Mouse (Mus musculus) embryonic facial prominence, embryonic 10.5 days (tissue): ENCODE data around the gene Dus2. TPM values are rescaled to one million over a fixed set of nuclear protein-coding genes. Genes with fewer than 3 reads are reported as not detected.
"Not testable (repeated sequence)": the region's sequence is repeated elsewhere in the genome, so short reads cannot be mapped to it uniquely, and the experiment has no call there.

Experiments used
- DNase-seq: peaks from one replicate; pipeline ENCODE4 v3.0.0-alpha.2; 2017; ENCODE audit warnings: low spot score
- H3K27ac ChIP-seq: fragments of 300-500 bp; sonication (generic); replicated peaks from 2 replicates; pipeline ENCODE4 v1.5.1; 2016; ENCODE audit warnings: mild to moderate bottlenecking
- H3K27me3 ChIP-seq: fragments of 300-500 bp; sonication (generic); replicated peaks from 2 replicates; pipeline ENCODE4 v1.6.1; 2016; ENCODE audit warnings: low read depth, mild to moderate bottlenecking; ENCODE audit not compliant: poor library complexity, severe bottlenecking
- H3K36me3 ChIP-seq: fragments of 300-500 bp; sonication (generic); replicated peaks from 2 replicates; pipeline ENCODE4 v1.6.1; 2016; ENCODE audit warnings: mild to moderate bottlenecking, moderate library complexity
- H3K4me1 ChIP-seq: fragments of 300-500 bp; sonication (generic); 2 replicates; pipeline ENCODE4 v1.6.1; 2016
- H3K4me3 ChIP-seq: fragments of 300-500 bp; sonication (generic); 2 replicates; pipeline ENCODE4 v1.5.1; 2016; ENCODE audit warnings: mild to moderate bottlenecking, moderate library complexity
- H3K9me3 ChIP-seq: fragments of 300-500 bp; sonication (generic); 2 replicates; pipeline ENCODE4 v1.6.1; 2016; ENCODE audit warnings: mild to moderate bottlenecking
- WGBS: fragments of 180-500 bp; shearing (Covaris S2); methylation state at CpG from one replicate; pipeline ENCODE4 v1.1.7; 2016; 5-methylcytosine and 5-hydroxymethylcytosine counted together
- polyA plus RNA-seq: library from polyadenylated mRNA; unstranded; fragments of >200 nt; fragmentation: Nextera tagmentation; extraction: Ambion mirVana; gene quantifications from 2 replicates; pipeline ENCODE4 v1.2.1, GENCODE M21; 2016

Gene Dus2
- polyA plus RNA-seq, 1 experiment from 2014 or later: 21.0 TPM

DNA sequence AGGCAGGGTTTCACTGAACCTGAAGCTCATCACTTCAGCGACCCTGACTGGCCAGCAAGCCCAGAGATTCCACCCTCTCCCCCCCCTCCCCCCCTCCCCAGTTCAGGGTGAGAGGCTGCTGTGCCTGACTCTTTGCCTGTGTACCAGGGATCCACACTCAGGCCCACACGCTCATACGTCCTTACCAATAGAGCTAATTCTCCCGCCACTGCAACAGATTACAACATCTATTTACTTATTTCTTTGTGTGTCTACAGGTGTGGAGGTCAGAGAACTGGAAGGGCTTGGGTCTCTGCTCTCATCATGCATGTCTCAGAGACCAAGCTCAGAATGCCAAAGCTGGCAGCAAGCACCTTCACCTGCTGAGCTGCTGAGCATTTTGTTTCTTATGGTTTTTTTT lies 2.1 kb downstream of the Dus2 start:
- no peaks in the 10 kb centered on the region; the same call in 1 of the 2 replicates for H3K27me3 ChIP-seq
- WGBS: 66% methylated on average over 4 of the region's 4 CpGs
- H3K27ac ChIP-seq: no peak overlapping the region
- peaks cover 10% of the 10 kb centered on the region; the same call in 1 of the 2 replicates for H3K4me1 ChIP-seq
- H3K4me3 ChIP-seq: no peak overlapping the region
- H3K36me3 ChIP-seq: no peaks in the 10 kb centered on the region
- no peaks in the 10 kb centered on the region for H3K9me3 ChIP-seq
- DNase-seq: no peak

DNA sequence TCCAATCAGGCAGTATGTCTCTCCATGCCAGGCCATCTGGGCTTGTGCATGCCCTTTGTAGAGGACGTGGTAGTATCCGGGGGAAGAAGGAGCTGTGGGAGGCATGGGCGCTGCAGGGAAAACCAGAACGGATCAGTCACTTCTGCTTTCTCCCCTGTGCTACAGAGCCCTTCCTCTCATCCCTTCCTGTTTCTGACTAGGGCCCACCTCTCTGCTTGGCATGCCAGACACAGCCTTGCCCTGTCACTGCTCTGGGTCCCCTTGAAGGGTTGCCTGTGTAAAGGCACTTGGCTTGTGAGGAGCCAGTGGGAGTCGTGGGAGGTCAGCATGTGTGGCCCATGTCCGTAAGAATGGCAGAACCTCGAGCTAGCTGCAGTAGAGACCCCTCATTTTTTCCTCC lies 5.2 kb downstream of the Dus2 start:
- H3K9me3 ChIP-seq: no peaks in the 10 kb centered on the region

GRCm38 (mm10) chr8:105998971-105999370 lies 7.8 kb downstream of the Dus2 start:
- no peaks in the 10 kb centered on the region for H3K4me1 ChIP-seq
- 79% methylated on average over 2 of the region's 2 CpGs for WGBS
- H3K27ac ChIP-seq: no peak overlapping the region
- H3K9me3 ChIP-seq: no peaks in the 10 kb centered on the region
- H3K4me3 ChIP-seq: no peak overlapping the region
- H3K27me3 ChIP-seq: no peaks in the 10 kb centered on the region
- DNase-seq: no peak
- H3K36me3 ChIP-seq: no peaks in the 10 kb centered on the region

More for the DNA sequence above, 5.2 kb downstream of the Dus2 start:
- Histone ChIP-seq H3K4me1 (peaks cover 2% of the 10 kb centered on the region; the same call in 1 of the 2 replicates), H3K4me3 (no peak overlapping the region), H3K27me3 (no peaks in the 10 kb centered on the region), H3K36me3 (no peaks in the 10 kb centered on the region), H3K27ac (no peak overlapping the region)
- 76% methylated on average over 7 of the region's 7 CpGs for WGBS
- DNase-seq: no peak

GRCm38 (mm10) chr8:106001908-106002307 lies 10.8 kb downstream of the Dus2 start:
- no peak for DNase-seq
- Histone ChIP-seq H3K9me3 (no peaks in the 10 kb centered on the region), H3K36me3 (no peaks in the 10 kb centered on the region), H3K27ac (no peak overlapping the region), H3K4me1 (no peaks in the 10 kb centered on the region), H3K27me3 (no peaks in the 10 kb centered on the region), H3K4me3 (no peak overlapping the region)
- WGBS: 85% methylated on average over 4 of the region's 4 CpGs

DNA sequence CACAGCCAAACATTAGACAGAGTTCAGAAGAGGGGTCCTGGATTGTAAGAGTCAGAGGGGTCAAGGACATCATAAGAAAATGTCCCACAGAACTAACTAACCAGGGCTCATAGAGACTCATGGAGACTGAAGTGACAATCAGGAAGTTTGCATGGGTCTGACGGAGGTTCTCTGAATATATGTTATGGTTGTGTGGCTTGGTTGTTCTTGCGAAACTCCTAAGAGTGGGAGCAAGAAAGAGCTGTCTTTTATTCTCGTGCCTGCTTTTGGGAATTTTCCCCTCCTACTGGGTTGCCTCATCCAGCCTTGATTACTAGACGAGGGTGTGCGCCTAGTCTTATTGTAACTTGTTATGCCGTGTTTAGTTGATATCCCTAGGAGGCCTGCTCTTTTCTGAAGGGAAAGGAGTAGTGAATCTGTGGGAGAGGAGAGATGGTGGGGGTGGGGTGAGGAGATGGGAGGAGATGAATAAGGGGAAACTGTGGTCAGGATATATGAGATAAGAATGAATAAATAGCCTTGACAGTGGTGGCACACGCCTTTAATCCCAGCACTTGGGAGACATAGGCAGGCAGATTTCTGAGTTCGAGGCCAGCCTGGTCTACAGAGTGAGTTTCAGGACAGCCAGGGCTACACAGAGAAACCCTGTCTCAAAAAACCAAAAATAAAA lies 13.5 kb downstream of the Dus2 start:
- H3K4me3 ChIP-seq: no peak overlapping the region
- H3K36me3 ChIP-seq: peaks cover 12% of the 10 kb centered on the region
- H3K4me1 ChIP-seq: peaks cover 1% of the 10 kb centered on the region; the same call in 1 of the 2 replicates
- no peak for DNase-seq
- H3K27ac ChIP-seq: no peak overlapping the region
- H3K27me3 ChIP-seq: no peaks in the 10 kb centered on the region
- WGBS: 79% methylated on average over 8 of the region's 8 CpGs
- H3K9me3 ChIP-seq: no peaks in the 10 kb centered on the region

- Histone ChIP-seq H3K9me3 (no peaks in the 10 kb centered on the region), H3K36me3 (peaks cover 18% of the 10 kb centered on the region), H3K4me1 (peaks cover 12% of the 10 kb centered on the region), H3K4me3 (no peak within 1 kb of the TSS), H3K27ac (no peak within 1 kb of the TSS), H3K27me3 (no peaks in the 10 kb centered on the region)
- 83% methylated on average over 4 of the region's 4 CpGs for WGBS
- no peak for DNase-seq
These were observed 14.7 kb downstream of the Dus2 start, which contains the start of gene Dpep2nb for GRCm38 (mm10) chr8:106005875-106006274. Gene Dpep2nb, minus strand, starts transcription at chr8:106005975.

DNA sequence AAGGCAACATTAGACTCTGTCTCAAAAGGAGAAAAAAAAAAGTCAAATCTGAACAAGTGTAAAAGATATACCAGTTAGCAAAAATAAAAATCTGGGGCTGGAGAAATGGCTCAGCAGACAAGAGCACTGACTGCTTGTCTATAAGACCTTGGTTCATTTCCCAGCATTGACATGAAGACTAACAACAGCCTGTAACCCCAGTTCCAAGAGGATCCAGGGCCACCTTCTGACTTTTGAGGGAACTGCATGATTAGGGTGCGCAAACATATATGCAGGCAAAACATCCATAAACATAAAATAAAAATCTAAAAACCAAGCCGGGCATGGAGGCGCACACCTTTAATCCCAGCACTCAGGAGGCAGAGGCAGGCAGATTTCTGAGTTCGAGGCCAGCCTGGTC lies 15.3 kb downstream of the Dus2 start:
- no peaks in the 10 kb centered on the region for H3K27me3 ChIP-seq
- WGBS: 88% methylated on average over 4 of the region's 4 CpGs
- H3K9me3 ChIP-seq: no peaks in the 10 kb centered on the region
- H3K36me3 ChIP-seq: peaks cover 18% of the 10 kb centered on the region
- H3K27ac ChIP-seq: no peak overlapping the region
- peaks cover 12% of the 10 kb centered on the region for H3K4me1 ChIP-seq
- no peak for DNase-seq
- no peak overlapping the region for H3K4me3 ChIP-seq

GRCm38 (mm10) chr8:106007135-106007534 lies 16.0 kb downstream of the Dus2 start:
- H3K36me3 ChIP-seq: peaks cover 18% of the 10 kb centered on the region
- no peak overlapping the region for H3K4me3 ChIP-seq
- H3K9me3 ChIP-seq: no peaks in the 10 kb centered on the region
- H3K27ac ChIP-seq: no peak overlapping the region
- H3K4me1 ChIP-seq: peaks cover 18% of the 10 kb centered on the region
- H3K27me3 ChIP-seq: no peaks in the 10 kb centered on the region
- no peak for DNase-seq
- WGBS: 86% methylated on average over 3 of the region's 3 CpGs

- not testable (repeated sequence) for H3K9me3 ChIP-seq, H3K4me3 ChIP-seq, H3K27ac ChIP-seq, DNase-seq, H3K27me3 ChIP-seq
- H3K4me1 ChIP-seq: peaks cover 18% of the 10 kb centered on the region
- 69% methylated on average over 3 of the region's 3 CpGs for WGBS
- peaks cover 18% of the 10 kb centered on the region for H3K36me3 ChIP-seq
These were observed 16.8 kb downstream of the Dus2 start for GRCm38 (mm10) chr8:106007891-106008290.

DNA sequence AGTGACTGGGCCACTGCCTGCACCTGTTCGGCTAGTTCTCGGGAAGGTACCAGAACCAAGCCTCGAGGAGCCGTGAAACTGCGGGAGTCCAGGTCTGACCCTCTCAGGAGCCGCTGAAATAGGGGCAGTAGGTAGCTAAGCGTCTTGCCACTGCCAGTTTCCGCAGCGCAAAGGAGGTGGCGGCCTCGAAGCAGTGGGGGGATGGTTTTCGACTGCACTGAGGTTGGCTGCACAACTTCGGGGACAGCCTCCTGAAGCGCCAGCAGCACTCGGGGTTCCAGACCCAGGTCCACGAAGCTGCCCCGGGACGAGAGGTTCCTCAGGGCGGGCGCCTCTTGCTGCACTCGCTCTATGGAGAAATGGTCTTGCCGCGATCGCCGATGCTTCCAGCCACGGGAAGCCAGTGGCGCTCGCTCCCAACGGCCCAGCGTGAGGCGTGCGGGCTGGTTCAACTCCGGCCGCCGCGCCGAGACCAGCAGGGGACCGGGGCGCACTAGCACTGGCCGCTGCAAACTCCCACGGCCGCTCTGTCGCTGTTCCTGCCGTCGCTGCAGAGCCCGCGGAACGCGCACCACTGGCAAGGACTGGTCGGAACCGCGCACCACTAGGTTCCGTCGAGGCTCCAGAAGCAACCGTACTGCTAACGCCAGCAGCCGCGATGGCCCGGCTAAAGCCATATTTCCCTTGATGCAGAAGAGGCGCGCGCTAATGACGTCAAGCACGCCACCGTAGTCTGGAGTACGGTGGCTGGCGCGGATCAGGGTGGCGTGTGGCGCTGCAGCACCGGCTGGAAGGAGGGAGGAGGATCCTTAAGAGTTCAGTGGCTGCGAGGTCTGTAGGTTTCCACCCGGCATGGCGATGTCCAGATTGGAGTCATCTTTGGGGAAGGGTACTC lies 19.9 kb downstream of the Dus2 start:
- Histone ChIP-seq H3K27ac (peak overlapping the region; percentile 89), H3K4me3 (peak overlapping the region; percentile 88), H3K36me3 (peaks cover 25% of the 10 kb centered on the region), H3K27me3 (no peaks in the 10 kb centered on the region), H3K4me1 (peaks cover 18% of the 10 kb centered on the region), H3K9me3 (no peaks in the 10 kb centered on the region)
- WGBS: 2% methylated on average over 74 of the region's 74 CpGs
- DNase-seq: peak; percentile 94

- Histone ChIP-seq H3K4me1 (peaks cover 18% of the 10 kb centered on the region), H3K4me3 (peak within 1 kb of the TSS; percentile 88), H3K27ac (peak within 1 kb of the TSS; percentile 89), H3K9me3 (no peaks in the 10 kb centered on the region), H3K27me3 (no peaks in the 10 kb centered on the region), H3K36me3 (peaks cover 30% of the 10 kb centered on the region)
- no peak for DNase-seq
- 2% methylated on average over 6 of the region's 6 CpGs for WGBS
These were observed 20.5 kb downstream of the Dus2 start, which contains the start of gene Ddx28 for GRCm38 (mm10) chr8:106011643-106011986. Gene Ddx28, minus strand, starts transcription at chr8:106011882.

- Histone ChIP-seq H3K4me3 (peak overlapping the region; percentile 88), H3K4me1 (peaks cover 18% of the 10 kb centered on the region), H3K36me3 (peaks cover 34% of the 10 kb centered on the region)
- not testable (repeated sequence) for H3K9me3 ChIP-seq, H3K27me3 ChIP-seq, DNase-seq, H3K27ac ChIP-seq
- 85% methylated on average over 8 of the region's 8 CpGs for WGBS
These were observed 21.1 kb downstream of the Dus2 start for GRCm38 (mm10) chr8:106012203-106012602.

GRCm38 (mm10) chr8:106016284-106016683 lies 25.1 kb downstream of the Dus2 start:
- H3K4me1 ChIP-seq: peaks cover 5% of the 10 kb centered on the region
- H3K27me3 ChIP-seq: no peaks in the 10 kb centered on the region
- no peak overlapping the region for H3K4me3 ChIP-seq
- no peak for DNase-seq
- no peak overlapping the region for H3K27ac ChIP-seq
- peaks cover 38% of the 10 kb centered on the region for H3K36me3 ChIP-seq
- no peaks in the 10 kb centered on the region for H3K9me3 ChIP-seq
- WGBS: 93% methylated on average over 6 of the region's 6 CpGs
